Mouse (Mus musculus) liver, embryonic 12.5 days (tissue): Measurements from ENCODE around the gene Rbfox3. TPM values are rescaled to one million over a fixed set of nuclear protein-coding genes. Genes with fewer than 3 reads are reported as not detected.

Experiments
- ATAC-seq: fragments of 200-750 bp; cut with Nextera tagmentation; 2 replicates; pipeline ENCODE4 v1.8.0; 2017; ENCODE audit warnings: moderate number of reproducible peaks, mild to moderate bottlenecking, moderate library complexity
- H3K27ac ChIP-seq: fragments of 300-500 bp; sonication (generic); 2 replicates; pipeline ENCODE4 v1.5.1; 2016; ENCODE audit warnings: mild to moderate bottlenecking
- H3K27me3 ChIP-seq: fragments of 300-500 bp; sonication (generic); replicated peaks from 2 replicates; pipeline ENCODE4 v1.6.1; 2016; ENCODE audit warnings: mild to moderate bottlenecking, moderate library complexity
- H3K36me3 ChIP-seq: fragments of 300-500 bp; sonication (generic); 2 replicates; pipeline ENCODE4 v1.6.1; 2016; ENCODE audit warnings: mild to moderate bottlenecking, moderate library complexity
- H3K4me1 ChIP-seq: fragments of 300-500 bp; sonication (generic); 2 replicates; pipeline ENCODE4 v1.6.1; 2016
- H3K4me2 ChIP-seq: fragments of 300-500 bp; sonication (generic); 2 replicates; pipeline ENCODE4 v1.6.1; 2016; ENCODE audit warnings: mild to moderate bottlenecking, moderate library complexity
- H3K4me3 ChIP-seq: fragments of 300-500 bp; sonication (generic); 2 replicates; pipeline ENCODE4 v1.5.1; 2016; ENCODE audit warnings: mild to moderate bottlenecking, moderate library complexity
- H3K9ac ChIP-seq: fragments of 300-500 bp; sonication (generic); 2 replicates; pipeline ENCODE4 v1.6.1; 2016; ENCODE audit warnings: mild to moderate bottlenecking, moderate library complexity
- H3K9me3 ChIP-seq: fragments of 300-500 bp; sonication (generic); replicated peaks from 2 replicates; pipeline ENCODE4 v1.6.1; 2016; ENCODE audit warnings: mild to moderate bottlenecking, moderate library complexity
- WGBS: fragments of 180-500 bp; shearing (Covaris S2); methylation state at CpG from one replicate; pipeline ENCODE4 v1.1.7; 2016; ENCODE audit not compliant: insufficient replicate concordance; 5-methylcytosine and 5-hydroxymethylcytosine counted together
- polyA plus RNA-seq: library from polyadenylated mRNA; unstranded; fragments of >200 nt; fragmentation: Nextera tagmentation; extraction: Ambion mirVana; gene quantifications from 2 replicates; pipeline ENCODE4 v1.2.1, GENCODE M21; 2016

Rbfox3 gene
- polyA plus RNA-seq, 1 experiment from 2014 or later: 0.46 TPM

DNA sequence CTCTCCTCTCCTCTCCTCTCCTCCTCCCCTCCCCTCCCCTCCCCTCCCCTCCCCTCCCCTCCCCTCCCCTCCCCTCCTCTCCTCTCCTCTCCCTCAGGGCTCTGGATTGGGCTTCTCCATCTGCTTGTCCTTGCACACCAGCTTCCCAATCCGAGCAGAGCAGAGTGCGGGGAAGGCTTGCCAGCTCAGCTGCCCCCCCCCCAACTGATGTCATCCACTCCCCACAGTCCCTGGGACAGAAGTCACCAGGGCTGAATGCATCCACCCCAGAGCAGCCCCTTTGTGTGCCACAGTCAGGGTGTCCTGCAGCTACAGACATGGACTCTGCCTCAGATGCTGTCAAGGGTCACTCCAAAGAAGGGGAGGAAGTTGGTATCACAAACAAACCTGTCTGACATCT lies 4.5 kb upstream of the Rbfox3 start:
- ATAC-seq: no peak
- Histone ChIP-seq H3K4me3 (no peak overlapping the region), H3K27me3 (peaks cover 41% of the 10 kb centered on the region), H3K9ac (no peak overlapping the region), H3K36me3 (no peaks in the 10 kb centered on the region), H3K4me2 (no peak overlapping the region), H3K27ac (no peak overlapping the region), H3K4me1 (no peaks in the 10 kb centered on the region), H3K9me3 (no peaks in the 10 kb centered on the region)
- 59% methylated on average over 2 of the region's 2 CpGs for WGBS

DNA sequence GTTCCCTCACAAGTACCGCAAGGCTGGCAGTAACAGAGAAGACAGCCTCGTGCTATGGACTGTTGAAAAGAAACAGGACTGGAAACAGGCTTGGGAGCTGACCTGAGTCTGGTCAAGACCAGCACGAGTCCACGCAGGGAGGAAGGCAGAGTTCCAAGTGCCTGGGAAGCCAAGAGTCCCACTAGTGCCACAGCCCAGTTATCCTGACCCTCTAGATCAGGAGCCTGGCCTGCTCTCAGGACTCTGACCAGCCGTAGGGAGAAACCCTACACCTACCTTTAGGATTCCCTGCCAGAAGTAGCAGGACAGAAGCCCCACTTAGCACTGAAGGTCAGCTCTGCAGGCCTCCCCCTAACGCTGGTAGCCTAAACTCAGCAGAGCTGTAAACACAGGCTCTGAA lies 1.3 kb upstream of the Rbfox3 start:
- Histone ChIP-seq H3K36me3 (no peaks in the 10 kb centered on the region), H3K4me2 (no peak overlapping the region), H3K27me3 (peaks cover 73% of the 10 kb centered on the region), H3K27ac (no peak overlapping the region), H3K4me3 (no peak overlapping the region), H3K4me1 (0 out of 2 replicates have a peak, but pooled peaks cover 2% of the 10 kb centered on the region), H3K9me3 (no peaks in the 10 kb centered on the region), H3K9ac (no peak overlapping the region)
- 45% methylated on average over 6 of the region's 6 CpGs for WGBS
- no peak for ATAC-seq

DNA sequence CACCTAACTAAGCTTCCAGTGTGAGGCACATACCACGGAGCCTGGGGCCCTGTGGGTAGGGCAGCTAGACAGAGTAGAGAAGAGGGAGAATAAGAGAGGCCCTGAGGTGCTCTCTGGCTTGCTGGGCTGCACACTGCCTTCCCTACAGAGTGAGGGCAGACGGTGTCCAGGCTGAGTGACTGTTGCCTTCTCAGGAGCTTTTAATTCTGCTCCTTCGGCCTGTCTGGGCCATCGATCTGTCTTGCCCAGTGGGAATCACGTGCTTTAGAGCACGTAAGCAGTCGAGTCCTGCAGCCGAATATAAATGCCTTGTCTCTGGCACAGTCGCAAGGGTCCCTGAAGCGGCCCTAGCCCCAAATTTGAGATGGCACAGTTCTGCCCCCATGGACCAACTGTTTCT lies 641 bp downstream of the Rbfox3 start:
- Histone ChIP-seq H3K4me2 (no peak overlapping the region), H3K9ac (no peak overlapping the region), H3K4me1 (0 out of 2 replicates have a peak, but pooled peaks cover 2% of the 10 kb centered on the region), H3K27me3 (peaks cover 79% of the 10 kb centered on the region), H3K4me3 (no peak overlapping the region), H3K36me3 (no peaks in the 10 kb centered on the region), H3K9me3 (no peaks in the 10 kb centered on the region), H3K27ac (no peak overlapping the region)
- WGBS: 69% methylated on average over 10 of the region's 10 CpGs
- ATAC-seq: no peak

DNA sequence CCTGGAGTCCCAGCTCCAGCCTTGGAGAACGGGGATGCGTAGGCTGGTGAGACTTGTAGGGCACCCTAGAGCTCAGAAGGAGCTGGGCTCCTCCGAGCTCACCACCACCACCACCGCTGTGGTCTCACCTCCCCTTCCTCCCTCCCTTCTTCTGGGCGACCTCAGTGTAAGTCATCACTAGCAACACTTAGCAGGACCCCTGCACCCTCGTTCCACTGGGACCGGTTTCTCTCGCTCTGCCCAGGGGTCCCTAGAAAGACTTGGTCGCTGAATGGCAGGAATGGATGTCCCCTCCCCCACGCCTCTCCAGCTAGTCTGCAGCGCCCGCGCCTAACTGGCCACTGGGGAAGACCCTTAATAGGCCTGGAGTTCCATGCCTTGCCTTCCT lies 1.6 kb downstream of the Rbfox3 start:
- ATAC-seq: no peak
- Histone ChIP-seq H3K9me3 (no peaks in the 10 kb centered on the region), H3K27ac (no peak overlapping the region), H3K4me1 (0 out of 2 replicates have a peak, but pooled peaks cover 2% of the 10 kb centered on the region), H3K36me3 (no peaks in the 10 kb centered on the region), H3K4me3 (peak overlapping the region; percentile 21; the same call in 1 of the 2 replicates), H3K27me3 (peaks cover 89% of the 10 kb centered on the region), H3K9ac (no peak overlapping the region), H3K4me2 (peak overlapping the region; percentile 58)
- 5% methylated on average over 10 of the region's 13 CpGs for WGBS

DNA sequence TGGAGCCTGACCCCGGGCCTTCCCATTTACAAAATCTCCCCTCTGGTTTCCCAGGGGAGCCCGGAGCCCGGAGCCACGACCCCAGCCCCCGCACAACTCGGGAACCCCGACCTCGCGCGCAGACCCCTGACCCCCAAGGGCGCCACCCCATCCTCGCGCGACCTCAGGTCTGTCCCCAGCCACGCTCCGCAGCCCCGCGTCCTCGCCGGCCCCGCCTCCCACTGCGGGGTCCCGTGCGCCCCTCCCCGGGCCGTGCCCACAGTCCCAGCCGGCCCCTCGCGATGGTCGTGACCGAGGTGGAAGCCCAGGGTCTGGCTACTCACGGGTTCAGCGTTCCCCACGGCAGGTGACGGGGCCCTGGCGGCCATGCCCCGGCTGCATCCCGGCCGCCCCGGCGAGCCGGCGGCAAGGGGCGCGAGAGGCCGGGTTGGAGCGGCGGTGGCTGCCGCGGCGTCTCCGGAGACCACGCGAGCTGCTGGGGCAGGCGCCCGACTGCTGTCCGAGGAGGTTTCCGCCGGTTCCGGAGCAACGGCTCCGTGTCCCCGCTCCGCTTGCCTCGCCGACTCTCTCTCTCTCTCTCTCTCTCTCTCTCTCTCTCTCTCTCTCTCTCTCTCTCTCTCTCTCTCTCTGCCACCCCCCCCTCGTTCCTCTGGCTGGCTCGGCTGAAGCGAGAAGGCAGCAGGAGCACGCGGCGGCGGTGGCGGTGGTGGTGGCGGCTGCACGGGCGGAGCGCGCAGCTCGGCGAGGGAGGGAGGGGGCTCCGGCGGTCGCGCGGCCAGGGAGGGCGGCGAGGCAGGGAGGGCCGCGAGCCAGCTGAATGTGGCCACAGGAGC lies 2.2 kb downstream of the Rbfox3 start:
- Histone ChIP-seq H3K4me3 (peak overlapping the region; percentile 21), H3K4me1 (0 out of 2 replicates have a peak, but pooled peaks cover 2% of the 10 kb centered on the region), H3K4me2 (peak overlapping the region; percentile 58), H3K36me3 (no peaks in the 10 kb centered on the region), H3K27me3 (peaks cover 87% of the 10 kb centered on the region), H3K27ac (no peak overlapping the region), H3K9ac (no peak overlapping the region), H3K9me3 (no peaks in the 10 kb centered on the region)
- no peak for ATAC-seq
- WGBS: 3% methylated on average over 72 of the region's 90 CpGs

DNA sequence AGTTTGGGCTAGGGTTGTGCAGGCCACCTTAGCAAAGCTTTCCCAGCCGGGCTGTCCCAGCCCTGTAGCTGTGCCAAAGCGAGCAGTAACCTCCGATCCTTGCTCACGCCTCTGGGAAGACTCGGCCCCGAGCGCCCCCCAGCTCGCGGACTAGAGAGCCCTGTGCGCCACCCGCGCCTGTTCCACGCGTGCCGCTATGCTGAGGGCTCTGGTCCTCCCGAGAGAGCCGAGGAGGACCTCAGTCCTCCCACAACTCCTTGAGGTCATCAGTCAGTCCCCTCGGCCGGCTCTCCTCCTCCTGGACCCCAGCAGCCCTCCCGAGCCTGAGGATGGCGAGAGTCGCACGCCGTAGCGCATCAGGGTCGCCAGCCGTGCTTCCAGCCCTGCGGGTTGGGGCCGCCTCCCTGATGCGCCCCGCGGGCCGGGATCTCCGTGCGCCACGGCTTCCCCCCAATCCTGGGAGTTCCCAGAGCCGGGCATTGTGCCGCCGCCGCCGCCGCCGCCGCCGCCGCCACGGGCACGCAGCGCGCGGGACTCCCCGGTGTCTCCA lies 2.9 kb downstream of the Rbfox3 start:
- peak overlapping the region; percentile 58 for H3K4me2 ChIP-seq
- no peak overlapping the region for H3K9ac ChIP-seq
- 4% methylated on average over 52 of the region's 52 CpGs for WGBS
- H3K4me1 ChIP-seq: 0 out of 2 replicates have a peak, but pooled peaks cover 2% of the 10 kb centered on the region
- H3K27me3 ChIP-seq: peaks cover 84% of the 10 kb centered on the region
- H3K27ac ChIP-seq: no peak overlapping the region
- H3K36me3 ChIP-seq: no peaks in the 10 kb centered on the region
- H3K9me3 ChIP-seq: no peaks in the 10 kb centered on the region
- no peak for ATAC-seq
- peak overlapping the region; percentile 21 for H3K4me3 ChIP-seq

DNA sequence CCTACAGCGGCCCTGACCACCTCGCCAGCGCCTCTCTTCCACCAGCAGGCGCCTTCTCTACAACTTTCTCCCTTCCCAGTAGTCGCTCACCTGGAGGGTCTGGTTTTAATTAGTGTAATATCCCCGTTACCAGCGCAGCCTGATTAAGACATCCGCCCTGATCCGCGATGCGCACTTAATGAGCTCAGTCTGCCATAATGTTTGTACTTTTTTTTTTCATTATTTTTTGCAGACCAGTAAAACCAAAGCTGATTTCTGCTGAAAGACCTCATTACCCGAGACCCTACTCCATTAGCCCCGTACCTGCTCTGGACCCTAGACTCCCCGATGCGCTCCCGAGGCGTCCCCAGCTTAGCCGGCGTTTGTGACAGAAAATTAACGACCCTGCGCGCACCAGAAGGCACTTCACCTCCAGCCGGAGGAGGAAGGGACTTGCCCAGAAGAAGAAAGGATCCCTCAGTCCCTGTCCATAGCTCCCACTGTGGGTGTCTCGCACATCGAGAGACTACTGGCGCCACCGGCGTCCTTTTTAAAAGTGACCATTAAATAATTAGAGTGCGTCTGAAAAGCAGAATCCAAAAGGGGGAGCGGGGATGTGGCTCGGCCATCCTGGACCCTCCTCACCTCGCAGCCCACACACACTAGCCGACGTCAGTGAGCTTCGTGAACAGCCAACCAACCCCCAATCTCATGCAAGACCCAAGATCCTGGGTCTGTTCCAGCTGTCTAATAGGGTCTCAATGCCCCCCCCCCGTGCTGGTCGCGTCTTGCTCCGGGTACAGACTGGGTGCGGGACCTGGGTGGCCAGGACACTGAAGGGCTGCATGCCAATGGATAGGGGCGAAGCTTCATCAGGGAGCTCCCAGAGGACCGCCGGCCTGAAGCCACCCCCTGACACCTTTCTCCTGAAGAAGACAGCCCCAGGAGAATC lies 3.7 kb downstream of the Rbfox3 start:
- Histone ChIP-seq H3K9me3 (no peaks in the 10 kb centered on the region), H3K36me3 (no peaks in the 10 kb centered on the region), H3K9ac (no peak overlapping the region), H3K27me3 (peaks cover 82% of the 10 kb centered on the region), H3K4me2 (no peak overlapping the region), H3K4me3 (no peak overlapping the region), H3K27ac (no peak overlapping the region), H3K4me1 (0 out of 2 replicates have a peak, but pooled peaks cover 2% of the 10 kb centered on the region)
- WGBS: 6% methylated on average over 43 of the region's 43 CpGs
- no peak for ATAC-seq

DNA sequence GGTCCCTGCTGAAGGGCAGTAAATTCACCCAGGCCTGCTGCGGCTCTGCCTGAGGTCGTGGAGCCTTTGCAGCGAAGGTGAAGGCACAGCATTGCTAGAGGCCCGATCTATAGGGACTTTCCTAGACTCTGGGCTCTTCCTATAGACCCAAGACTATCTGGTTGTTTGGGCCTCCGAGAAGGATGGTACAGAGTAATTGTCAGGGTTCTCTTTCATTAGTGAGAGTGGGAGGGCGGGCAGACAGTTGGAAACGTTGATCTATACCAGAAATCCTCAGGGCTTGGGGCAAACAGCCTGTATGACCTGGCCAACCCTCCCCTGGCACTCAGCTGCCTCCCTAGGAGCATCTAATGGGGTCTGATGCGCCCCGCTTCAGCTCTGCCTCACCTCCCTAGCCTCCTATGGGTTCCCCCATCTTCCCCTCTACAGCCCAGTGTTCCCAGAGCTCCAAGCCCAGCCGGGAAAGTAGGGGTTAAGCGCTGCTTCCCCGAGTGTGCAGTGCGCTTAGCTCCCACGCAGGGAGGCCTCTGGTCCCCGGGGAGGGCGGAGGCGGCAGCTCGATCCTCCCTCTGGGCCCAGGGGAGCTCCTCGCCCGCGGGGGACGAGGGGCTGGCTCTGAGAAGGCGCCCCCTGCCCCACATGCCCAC lies 4.5 kb downstream of the Rbfox3 start:
- H3K4me3 ChIP-seq: no peak overlapping the region
- peaks cover 74% of the 10 kb centered on the region for H3K27me3 ChIP-seq
- H3K4me1 ChIP-seq: 0 out of 2 replicates have a peak, but pooled peaks cover 2% of the 10 kb centered on the region
- H3K9ac ChIP-seq: no peak overlapping the region
- H3K9me3 ChIP-seq: no peaks in the 10 kb centered on the region
- 8% methylated on average over 23 of the region's 23 CpGs for WGBS
- ATAC-seq: no peak
- no peaks in the 10 kb centered on the region for H3K36me3 ChIP-seq
- H3K27ac ChIP-seq: no peak overlapping the region
- H3K4me2 ChIP-seq: no peak overlapping the region

DNA sequence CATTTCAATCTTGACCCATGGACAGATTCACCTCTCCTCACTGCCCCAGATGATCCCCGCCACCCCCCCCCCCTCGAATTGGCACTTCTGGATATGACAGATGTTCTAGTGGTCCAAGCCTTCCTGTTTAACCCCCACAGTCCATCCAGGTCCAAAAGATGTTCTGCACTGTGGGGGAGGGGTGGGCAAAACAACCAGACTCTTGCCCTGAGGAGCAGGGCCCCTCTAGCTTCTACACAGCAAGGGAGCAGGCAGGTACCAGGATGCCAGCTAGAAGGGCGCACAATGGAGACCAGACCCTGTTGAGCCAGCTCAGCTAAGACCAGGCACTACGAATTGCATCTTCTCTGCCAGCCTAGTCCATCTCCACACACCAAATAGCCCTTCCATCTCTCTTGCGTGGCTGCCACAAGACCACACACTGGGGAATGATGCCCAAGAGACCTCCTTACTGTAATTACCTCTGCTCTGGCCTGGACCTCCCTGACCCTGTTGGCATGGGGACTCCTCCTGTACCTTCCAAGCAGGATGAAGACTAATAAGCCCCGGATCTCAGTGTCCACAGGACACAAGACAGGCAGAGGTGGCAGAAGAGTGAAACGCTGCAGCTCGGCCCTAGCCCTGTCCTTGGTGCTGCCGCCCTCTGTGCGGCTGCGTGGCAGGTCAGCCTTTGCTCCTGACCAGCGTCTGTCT lies 5.1 kb downstream of the Rbfox3 start:
- Histone ChIP-seq H3K27me3 (peaks cover 67% of the 10 kb centered on the region), H3K9ac (no peak overlapping the region), H3K27ac (no peak overlapping the region), H3K36me3 (no peaks in the 10 kb centered on the region), H3K4me3 (no peak overlapping the region), H3K4me1 (0 out of 2 replicates have a peak, but pooled peaks cover 2% of the 10 kb centered on the region), H3K4me2 (no peak overlapping the region), H3K9me3 (no peaks in the 10 kb centered on the region)
- 17% methylated on average over 12 of the region's 12 CpGs for WGBS
- no peak for ATAC-seq

DNA sequence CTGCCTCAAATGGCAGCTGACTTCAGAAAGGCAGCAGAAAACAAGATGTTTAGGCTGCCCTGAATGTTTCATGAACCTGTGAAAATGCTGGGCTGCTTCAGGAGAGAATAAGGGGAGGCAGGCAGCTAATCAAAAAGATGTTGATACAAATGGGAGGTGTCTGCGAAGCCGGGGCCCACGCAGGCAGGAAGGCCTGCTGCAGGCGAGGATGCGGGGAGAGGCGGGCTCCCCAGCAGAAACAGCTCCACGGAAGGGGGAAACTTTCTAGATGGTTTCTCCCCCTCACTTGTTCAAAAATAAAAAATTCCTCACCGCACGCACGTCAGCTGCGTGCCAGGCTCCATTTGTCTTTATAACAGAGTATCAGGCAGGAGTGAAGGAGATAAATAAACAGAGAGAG lies 5.7 kb downstream of the Rbfox3 start:
- H3K9ac ChIP-seq: no peak overlapping the region
- peaks cover 66% of the 10 kb centered on the region for H3K27me3 ChIP-seq
- H3K27ac ChIP-seq: no peak overlapping the region
- WGBS: 52% methylated on average over 11 of the region's 11 CpGs
- H3K36me3 ChIP-seq: no peaks in the 10 kb centered on the region
- no peaks in the 10 kb centered on the region for H3K9me3 ChIP-seq
- H3K4me1 ChIP-seq: 0 out of 2 replicates have a peak, but pooled peaks cover 2% of the 10 kb centered on the region
- H3K4me2 ChIP-seq: no peak overlapping the region
- no peak for ATAC-seq
- no peak overlapping the region for H3K4me3 ChIP-seq

DNA sequence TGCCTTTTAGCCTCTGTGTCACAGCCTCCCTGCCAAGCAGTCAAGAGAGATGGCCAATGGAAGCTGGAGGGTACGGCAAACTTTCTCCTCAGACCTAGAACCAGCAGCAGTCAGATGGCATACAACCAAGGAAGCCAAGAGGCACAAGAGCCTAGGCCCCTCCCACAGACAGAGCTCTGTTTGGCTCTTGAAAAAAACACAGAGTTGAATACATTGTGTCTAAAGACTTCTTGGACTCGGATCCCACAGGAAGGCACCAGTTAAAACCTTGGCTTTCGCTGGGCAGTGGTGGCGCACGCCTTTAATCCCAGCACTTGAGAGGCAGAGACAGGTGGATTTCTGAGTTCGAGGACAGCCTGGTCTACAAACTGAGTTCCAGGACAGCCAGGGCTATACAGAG lies 7.1 kb downstream of the Rbfox3 start:
- no peak overlapping the region for H3K4me2 ChIP-seq
- H3K27ac ChIP-seq: no peak overlapping the region
- 0 out of 2 replicates have a peak, but pooled peaks cover 2% of the 10 kb centered on the region for H3K4me1 ChIP-seq
- no peak overlapping the region for H3K4me3 ChIP-seq
- H3K36me3 ChIP-seq: no peaks in the 10 kb centered on the region
- peaks cover 63% of the 10 kb centered on the region for H3K27me3 ChIP-seq
- no peak for ATAC-seq
- no peak overlapping the region for H3K9ac ChIP-seq
- WGBS: 65% methylated on average over 6 of the region's 6 CpGs
- no peaks in the 10 kb centered on the region for H3K9me3 ChIP-seq
